17 mouse cellular contexts compared by ENCODE assay signal in genomic region chr1:43171093-43171492, GRCm38 (mm10). TPM values are rescaled to one million over a fixed set of nuclear protein-coding genes. Genes with fewer than 3 reads are reported as not detected.
DNase-seq lines count a peak whose midpoint lies in the region; ATAC-seq and TF ChIP-seq lines count a peak whose summit lies in the region.
"Had no signal": no experiment of that assay in that cellular context is flagged by ENCODE, and none has a peak within 500 bp of the region (broad histone marks: within the 10 kb centered on the region; RNA-seq: fewer than 3 reads in every experiment).

No protein-coding gene starts in this region.

- no peak for DNase-seq in heart, embryonic 10.5 days (ENCODE audit: low spot score)
- no peak for DNase-seq in heart, postnatal 25 days (ENCODE audit: low spot score)
- DNase-seq in kidney, adult 2 months, result peak; percentile 34
- DNase-seq in kidney, adult 18-20 months, result no peak
- DNase-seq in 3T3-L1 (ENCODE audit: low read depth, low spot score), result peak; percentile 71
- DNase-seq in cerebellum, adult 11-12 months, result no peak
- DNase-seq: adrenal gland, adult 2 months; B cell, adult 2 months; cerebellum, adult 18-20 months; lung, adult 18-20 months; right cerebral cortex, postnatal 25 days had no signal

- 31% methylated on average over 3 of the region's 3 CpGs for WGBS in heart, embryonic 10.5 days
- WGBS in kidney, adult 2 months, result 41% methylated on average over 3 of the region's 3 CpGs

- ATAC-seq in granulocyte monocyte progenitor cell, adult 5-6 weeks (replicated peaks; ENCODE audit: poor library complexity, severe bottlenecking), result peak; percentile 54
- ATAC-seq in CD4-positive, CD25-positive, alpha-beta regulatory T cell, adult 4 months, result no peak
- ATAC-seq: forebrain, embryonic 14.5 days; inflammation-experienced regulatory T-cells, adult 6 months had no signal

- no peaks in the 10 kb centered on the region for H3K9me3 ChIP-seq in heart, embryonic 10.5 days
- H3K9me3 ChIP-seq: neural tube, embryonic 12.5 days had no signal

- 0 out of 2 replicates have a peak overlapping the region, but pooled peaks have one; percentile 12 for H3K27ac ChIP-seq in heart, embryonic 10.5 days
- H3K27ac ChIP-seq in kidney, adult 2 months (ENCODE audit: insufficient read depth, low read depth, low read length), result peak overlapping the region; percentile 52; the same call in 1 of the 2 replicates
- H3K27ac ChIP-seq: neural tube, embryonic 12.5 days had no signal

- intact Hi-C loops in heart, postnatal 25 days (cut with DNase I), result no loop called here

- no peaks in the 10 kb centered on the region for H3K36me3 ChIP-seq in heart, embryonic 10.5 days
- no peaks in the 10 kb centered on the region for H3K36me3 ChIP-seq in kidney, adult 2 months (ENCODE audit: control insufficient read depth, insufficient read depth, low read length)
- H3K36me3 ChIP-seq: neural tube, embryonic 12.5 days had no signal

- no peak for TF ChIP-seq CTCF in kidney, adult 2 months (conservative IDR thresholded peaks at IDR 0.05; ENCODE audit: insufficient read depth, insufficient read length, low read depth, low read length)

- no peaks in the 10 kb centered on the region for H3K27me3 ChIP-seq in heart, embryonic 10.5 days (ENCODE audit: insufficient read depth, poor library complexity, severe bottlenecking)
- no peaks in the 10 kb centered on the region for H3K27me3 ChIP-seq in kidney, adult 2 months (replicated peaks; ENCODE audit: control insufficient read depth, insufficient read depth, low read length)
- H3K27me3 ChIP-seq: neural tube, embryonic 12.5 days had no signal

- H3K4me3 ChIP-seq in heart, embryonic 10.5 days, result no peak overlapping the region
- no peak overlapping the region for H3K4me3 ChIP-seq in kidney, adult 2 months (ENCODE audit: insufficient read depth, low read depth, low read length)
- H3K4me3 ChIP-seq: neural tube, embryonic 12.5 days had no signal

- H3K4me1 ChIP-seq in heart, embryonic 10.5 days, result peaks cover 53% of the 10 kb centered on the region
- H3K4me1 ChIP-seq in kidney, adult 2 months (ENCODE audit: control insufficient read depth, insufficient read depth, low read length), result no peaks in the 10 kb centered on the region
- H3K4me1 ChIP-seq: neural tube, embryonic 12.5 days had no signal

- no peak for TF ChIP-seq POLR2A in kidney, adult 2 months (IDR thresholded peaks at IDR 0.05; ENCODE audit: low read depth, low read length)

RNA-seq across cellular contexts. Expression of gene Fhl2, which starts 25.7 kb away (rescaled TPM):
- polyA plus RNA-seq in heart, embryonic 10.5 days (2016; fragmentation: Nextera tagmentation; extraction: Ambion mirVana), result 112 and 178 TPM in 2 replicates
- 1,000 to 10,000 TPM; 2,139 to 2,275 TPM for total RNA-seq in heart, postnatal 25 days (2021)
- polyA plus RNA-seq in kidney, adult 2 months (2012; rRNA removed), result 45.3 and 48.1 TPM in 2 replicates
- not detected in 2 replicates for total RNA-seq in granulocyte monocyte progenitor cell, adult 5-6 weeks (2014; fragmentation: Nextera tagmentation)
- total RNA-seq in granulocyte monocyte progenitor cell, adult 5-6 weeks (2017), result 0.88 TPM in 1 of 2 replicates, not detected in the other
- polyA plus RNA-seq in CD4-positive, CD25-positive, alpha-beta regulatory T cell, adult 4 months (2017; shearing (Covaris generic)), result 1 to 10 TPM in 1 of 2 experiments, under 1 TPM in 1; 0.89 to 1.9 TPM
- total RNA-seq: megakaryocyte-erythroid progenitor cell, adult 5-6 weeks had no signal

Comparison
In these comparisons a context has a peak if more than half of its experiments do, and no peak if none do; other contexts are left out.
1. DNase-seq: peak in kidney, adult 2 months (single experiment) and 3T3-L1 (single experiment); none in heart, embryonic 10.5 days (single experiment), heart, postnatal 25 days (single experiment), kidney, adult 18-20 months (single experiment) and cerebellum, adult 11-12 months (single experiment).
2. RNA of gene Fhl2, which starts 25.7 kb away (polyA plus RNA-seq): 112 to 178 TPM in heart, embryonic 10.5 days and 45.3 to 48.1 TPM in kidney, adult 2 months; 0.89 to 1.9 TPM in CD4-positive, CD25-positive, alpha-beta regulatory T cell, adult 4 months; every median in the first group is over 10 times any median in the second.